Mouse (Mus musculus) fat pad, adult 2 months (tissue): ENCODE results near the gene Ntm.

Source experiments
- DNase-seq: peaks from one replicate; pipeline ENCODE4 v3.0.0-alpha.2; 2011; ENCODE audit warnings: low read depth, low spot score; ENCODE audit errors: extremely low read depth

The Ntm gene

DNA sequence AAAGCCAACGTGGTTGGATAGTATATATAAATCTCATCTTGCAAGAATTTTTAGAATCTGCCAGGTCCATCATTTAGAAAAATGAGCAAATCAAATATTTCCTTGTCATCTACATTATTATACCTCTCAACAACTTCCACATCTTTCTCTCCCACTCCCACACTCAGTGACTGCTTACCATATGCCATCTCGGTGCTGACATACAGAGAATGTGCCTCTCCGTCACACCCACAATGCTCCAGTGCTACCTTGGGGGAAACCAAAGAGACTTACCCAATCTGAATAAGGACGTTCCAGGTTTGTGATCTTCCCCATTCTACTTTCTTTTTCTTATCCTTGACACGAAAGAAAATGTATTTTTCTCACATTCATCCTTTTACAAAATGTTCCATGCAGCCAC, 75.0 kb downstream of the Ntm start:
- DNase-seq: no peak

- no peak for DNase-seq
Measured at GRCm38 (mm10) chr9:29884062-29884461, 78.9 kb downstream of the Ntm start.

- no peak for DNase-seq
Measured at GRCm38 (mm10) chr9:29881614-29882013, 81.3 kb downstream of the Ntm start.

- no peak for DNase-seq
Measured at GRCm38 (mm10) chr9:29877583-29877982, 85.4 kb downstream of the Ntm start.

- no peak for DNase-seq
Measured at GRCm38 (mm10) chr9:29867746-29868145, 95.2 kb downstream of the Ntm start.

DNA sequence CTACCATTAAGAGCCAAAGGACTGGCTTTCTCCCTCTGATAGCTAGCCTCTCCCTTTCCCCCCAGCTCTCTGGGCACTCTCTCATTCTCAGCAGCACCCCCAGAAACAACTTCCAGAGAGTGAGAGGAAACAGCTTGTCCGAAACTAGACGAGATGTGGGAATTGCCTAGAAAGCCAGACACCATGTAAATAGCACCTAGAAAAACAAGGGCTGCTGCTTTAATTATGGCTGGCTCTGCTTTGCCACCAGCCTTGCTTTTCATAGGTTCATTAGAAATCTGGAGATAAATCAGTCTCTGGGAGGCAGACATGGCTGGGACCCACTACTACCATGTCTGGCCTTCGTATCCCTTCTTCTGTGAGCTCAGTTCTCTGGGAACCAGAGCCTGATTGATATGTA, 96.1 kb downstream of the Ntm start:
- no peak for DNase-seq

DNA sequence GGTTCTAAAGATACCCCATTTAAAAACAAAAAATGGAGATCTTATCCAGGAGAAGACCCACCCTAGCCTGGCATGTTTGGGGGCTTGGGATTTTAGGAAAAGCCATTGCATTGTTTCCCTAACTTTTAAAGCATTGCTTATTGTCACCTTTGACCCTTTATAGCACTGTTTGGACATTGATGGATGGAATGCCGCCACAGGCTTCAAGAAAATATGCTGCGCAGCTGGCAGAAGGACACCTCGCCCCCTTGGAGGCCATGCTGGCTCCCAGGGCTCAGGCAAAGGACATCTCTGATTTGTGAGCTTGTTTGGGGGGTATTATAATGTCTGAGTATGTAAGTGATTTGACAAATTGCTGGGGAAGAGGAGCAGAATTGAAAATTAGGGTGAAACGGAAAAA, 96.8 kb downstream of the Ntm start:
- DNase-seq: no peak

- DNase-seq: no peak
Measured at GRCm38 (mm10) chr9:29865502-29865901, 97.4 kb downstream of the Ntm start.

DNA sequence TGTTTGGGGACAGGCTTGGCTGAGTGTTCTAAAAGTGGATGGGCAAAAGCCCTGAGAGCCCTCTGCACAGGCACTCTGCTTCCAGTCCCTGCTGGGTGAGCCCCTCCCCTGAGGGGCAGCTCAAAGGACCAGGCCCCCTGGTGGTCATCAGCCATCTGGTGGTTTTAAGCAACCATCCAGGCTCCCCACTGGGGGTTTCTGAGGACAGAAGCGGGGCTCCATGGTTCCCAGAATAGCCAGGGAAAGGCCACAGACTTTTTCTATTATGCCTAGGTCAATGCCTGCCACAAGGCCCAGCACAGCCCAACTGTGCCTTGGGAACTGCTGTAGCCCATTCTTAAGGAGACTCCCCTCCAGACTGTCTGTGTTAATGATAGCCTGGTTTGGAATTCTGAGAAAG, 98.1 kb downstream of the Ntm start:
- DNase-seq: no peak

DNA sequence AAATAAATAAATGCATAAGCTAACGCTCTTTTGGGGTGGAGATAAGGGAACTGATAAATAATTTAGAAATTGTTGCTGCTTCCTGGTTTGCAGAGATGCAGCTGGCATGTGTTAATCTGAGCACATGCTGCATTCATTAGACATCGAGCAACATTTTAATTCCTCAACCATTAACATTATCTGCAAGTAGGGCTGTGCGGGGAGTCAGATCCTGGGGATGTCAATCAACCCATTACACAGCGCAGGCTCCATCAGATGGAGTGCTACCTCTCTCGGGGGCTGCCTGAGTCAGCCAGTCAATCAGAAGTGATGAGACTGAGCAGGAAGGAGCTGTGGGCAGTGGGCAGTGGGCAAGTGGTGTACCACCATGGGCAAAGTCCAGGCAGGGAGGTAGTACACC, 100.5 kb downstream of the Ntm start:
- no peak for DNase-seq

GRCm38 (mm10) chr9:29859256-29860048, 103.5 kb downstream of the Ntm start:
- no peak for DNase-seq

GRCm38 (mm10) chr9:29848735-29849455, 114.0 kb downstream of the Ntm start:
- DNase-seq: no peak

GRCm38 (mm10) chr9:29837344-29837743, 125.6 kb downstream of the Ntm start:
- DNase-seq: no peak

- DNase-seq: no peak
Measured at GRCm38 (mm10) chr9:29834911-29835310, 128.0 kb downstream of the Ntm start.

DNA sequence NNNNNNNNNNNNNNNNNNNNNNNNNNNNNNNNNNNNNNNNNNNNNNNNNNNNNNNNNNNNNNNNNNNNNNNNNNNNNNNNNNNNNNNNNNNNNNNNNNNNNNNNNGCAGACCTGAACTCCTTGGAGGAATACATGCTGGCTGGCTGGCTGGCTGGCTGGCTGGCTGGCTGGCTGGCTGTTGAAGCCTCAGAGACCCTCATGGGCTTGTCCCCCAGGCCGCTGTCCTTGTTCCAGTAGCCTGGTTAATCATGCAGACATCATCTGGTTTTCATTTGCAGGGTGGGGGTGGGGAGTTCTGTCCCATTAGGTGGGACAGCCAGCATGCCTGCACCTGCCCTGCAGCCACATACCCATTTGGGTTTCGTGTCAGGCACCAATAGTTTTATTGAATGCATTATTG, 129.2 kb downstream of the Ntm start:
- no peak for DNase-seq

DNA sequence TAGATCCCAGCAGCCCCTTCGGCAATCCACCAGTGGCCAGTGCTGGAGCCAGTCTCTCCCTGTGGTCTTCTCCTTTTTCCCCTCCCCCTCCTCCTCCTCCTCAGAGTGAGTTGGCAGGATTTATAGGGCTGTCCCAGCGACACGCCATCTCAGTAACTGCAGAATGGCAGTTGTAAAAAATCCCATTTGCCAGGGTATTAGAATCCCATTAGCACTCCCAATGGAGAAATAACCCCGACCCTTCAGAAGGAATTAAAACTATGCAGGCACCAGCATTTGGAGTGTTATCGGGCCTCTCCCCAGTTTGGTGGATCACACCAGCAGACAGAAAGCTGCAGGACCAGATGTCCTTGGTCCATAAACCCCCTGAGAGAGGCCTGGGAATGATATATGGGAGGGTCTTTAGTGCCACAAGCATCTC, 135.7 kb downstream of the Ntm start:
- no peak for DNase-seq

- DNase-seq: no peak
Measured at GRCm38 (mm10) chr9:29825236-29825635, 137.7 kb downstream of the Ntm start.

- no peak for DNase-seq
Measured at GRCm38 (mm10) chr9:29823716-29824115, 139.2 kb downstream of the Ntm start.

GRCm38 (mm10) chr9:29812685-29813084, 150.3 kb downstream of the Ntm start:
- DNase-seq: no peak

- DNase-seq: no peak
Measured at GRCm38 (mm10) chr9:29806790-29807189, 156.2 kb downstream of the Ntm start.

GRCm38 (mm10) chr9:29804483-29804882, 158.5 kb downstream of the Ntm start:
- DNase-seq: no peak

DNA sequence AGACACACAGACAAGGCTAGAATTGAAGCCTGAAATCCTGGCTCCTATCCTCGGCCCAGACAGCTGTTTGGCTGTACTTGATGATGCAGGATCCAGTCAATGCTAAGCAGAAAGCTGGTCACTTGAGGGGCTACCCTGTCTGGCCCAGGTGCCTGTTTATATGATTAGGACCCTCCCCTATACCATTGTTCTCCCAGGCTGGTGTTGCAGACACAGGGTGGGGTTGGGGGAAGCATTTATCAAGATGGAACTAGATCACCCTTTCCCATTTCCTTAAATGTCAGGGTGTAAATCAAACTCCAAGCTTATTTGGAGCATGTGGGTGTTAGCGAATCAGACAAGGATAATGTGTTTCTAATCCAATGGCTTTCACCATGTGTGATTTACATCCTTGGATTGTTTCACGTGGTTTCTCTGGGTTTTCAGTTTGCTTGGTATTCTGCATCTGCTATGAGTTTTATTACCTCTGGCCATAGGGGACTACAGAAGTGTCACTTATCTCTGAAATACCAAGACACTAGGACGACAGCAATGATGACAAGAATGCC, 159.1 kb downstream of the Ntm start:
- no peak for DNase-seq
